Mouse (Mus musculus): Measurements from ENCODE around the gene Gpr22.

DNA sequence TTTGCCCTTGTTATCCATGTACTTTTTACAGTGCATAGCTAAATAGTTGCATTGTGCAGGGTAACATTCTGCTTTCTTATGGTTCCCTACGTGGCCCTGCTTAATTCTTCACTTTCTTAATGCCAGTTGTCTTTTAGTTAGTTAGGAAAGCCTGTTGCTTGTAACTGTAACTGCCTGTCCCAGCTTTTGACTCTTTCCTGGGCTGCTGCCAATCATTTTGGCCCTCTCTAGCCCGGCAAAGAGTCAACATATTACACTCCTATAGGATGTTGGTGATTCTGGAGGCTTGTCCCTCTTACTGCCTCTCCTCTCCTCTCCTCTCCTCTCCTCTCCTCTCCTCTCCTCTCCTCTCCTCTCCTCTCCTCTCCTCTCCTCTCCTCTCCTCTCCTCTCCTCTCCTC, 7.6 kb downstream of the Gpr22 start:
- TF ChIP-seq CTCF (IDR thresholded peaks at IDR 0.05; ENCODE audit: extremely low read depth, insufficient read depth, low read length) (no peak), POLR2A (IDR thresholded peaks at IDR 0.05; ENCODE audit: extremely low read depth, insufficient read depth, low read length) (no peak)
